Mouse (Mus musculus): ENCODE measurements around the gene Gas2l3. TPM values are rescaled to one million over a fixed set of nuclear protein-coding genes. Genes with fewer than 3 reads are reported as not detected.

Gene Gas2l3
- polyA plus RNA-seq, 1 experiment: 1.9 TPM

DNA sequence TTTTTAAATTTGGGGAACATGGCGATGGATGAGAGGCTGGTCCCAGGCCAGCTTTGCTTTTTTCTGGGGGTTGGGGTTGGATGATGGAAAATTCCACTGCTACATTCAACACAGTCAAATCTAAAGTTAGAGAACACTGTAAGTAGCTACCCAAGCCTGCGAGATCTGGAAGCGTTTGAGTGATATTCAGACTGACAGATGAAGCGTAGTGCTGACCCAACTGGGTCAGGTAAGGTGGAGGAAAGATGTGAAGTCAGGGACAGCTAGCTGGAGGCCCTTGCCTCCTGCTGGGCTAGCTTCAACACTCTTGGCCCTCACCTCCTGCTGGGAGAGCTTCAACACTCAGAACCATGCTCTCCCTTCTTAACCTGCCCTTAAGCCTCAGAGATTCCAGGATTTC lies 38.8 kb downstream of the Gas2l3 start:
- Histone ChIP-seq H3K36me3 (ENCODE audit: control insufficient read depth, insufficient read depth, low read length) (peaks cover 2% of the 10 kb centered on the region; the same call in 1 of the 2 replicates), H3K27ac (ENCODE audit: insufficient read depth, low read depth, low read length) (no peak overlapping the region), H3K27me3 (ENCODE audit: control insufficient read depth, insufficient read depth, low read length) (no peaks in the 10 kb centered on the region), H3K4me1 (ENCODE audit: control insufficient read depth, insufficient read depth, insufficient read length, low read length) (no peaks in the 10 kb centered on the region), H3K4me3 (ENCODE audit: low read depth, low read length) (no peak overlapping the region)
- no peak for TF ChIP-seq CTCF (IDR thresholded peaks at IDR 0.05; ENCODE audit: extremely low read depth, insufficient read length, insufficient replicate concordance, low read depth, low read length)
- WGBS: 84% methylated on average over 4 of the region's 4 CpGs

DNA sequence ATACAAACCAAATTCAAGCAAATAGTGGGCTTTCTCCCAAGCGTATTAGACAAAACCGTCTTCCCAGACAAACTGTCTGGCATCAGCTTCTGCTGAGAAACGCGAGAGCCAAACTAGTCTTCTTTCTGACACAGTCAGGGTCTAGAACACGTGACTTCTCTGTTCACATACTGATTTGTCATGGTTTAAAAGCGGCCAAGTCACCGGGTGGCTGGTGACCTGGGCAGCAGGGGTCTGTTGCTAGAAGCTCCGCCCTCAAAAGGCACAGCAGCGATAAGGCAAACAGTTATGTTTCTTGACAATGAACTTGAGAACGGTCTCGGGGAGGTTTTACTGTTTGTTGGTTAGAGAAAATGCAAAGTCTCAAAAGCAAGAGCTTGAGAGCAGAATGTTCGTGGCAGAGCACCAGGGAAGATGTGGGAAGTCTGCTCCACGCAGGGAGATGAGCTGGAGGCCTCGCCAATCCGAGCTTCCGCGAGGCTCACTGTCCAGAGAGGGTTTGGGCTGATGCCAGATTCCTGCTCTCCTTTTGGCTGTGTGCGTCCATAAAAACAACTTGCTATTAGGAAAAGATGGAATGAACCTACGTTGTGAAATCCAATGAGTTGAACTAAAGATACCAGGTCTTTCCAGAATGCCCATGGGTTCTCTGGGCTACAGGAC lies 43.0 kb downstream of the Gas2l3 start:
- Histone ChIP-seq H3K4me3 (ENCODE audit: low read depth, low read length) (no peak overlapping the region), H3K36me3 (ENCODE audit: control insufficient read depth, insufficient read depth, low read length) (no peaks in the 10 kb centered on the region), H3K27ac (ENCODE audit: insufficient read depth, low read depth, low read length) (no peak overlapping the region), H3K4me1 (ENCODE audit: control insufficient read depth, insufficient read depth, insufficient read length, low read length) (no peaks in the 10 kb centered on the region), H3K27me3 (ENCODE audit: control insufficient read depth, insufficient read depth, low read length) (no peaks in the 10 kb centered on the region)
- TF ChIP-seq POLR2A (IDR thresholded peaks at IDR 0.05; ENCODE audit: low read depth, low read length): no peak
- no peak for TF ChIP-seq CTCF (IDR thresholded peaks at IDR 0.05; ENCODE audit: extremely low read depth, insufficient read length, insufficient replicate concordance, low read depth, low read length)
- WGBS: 86% methylated on average over 19 of the region's 19 CpGs

DNA sequence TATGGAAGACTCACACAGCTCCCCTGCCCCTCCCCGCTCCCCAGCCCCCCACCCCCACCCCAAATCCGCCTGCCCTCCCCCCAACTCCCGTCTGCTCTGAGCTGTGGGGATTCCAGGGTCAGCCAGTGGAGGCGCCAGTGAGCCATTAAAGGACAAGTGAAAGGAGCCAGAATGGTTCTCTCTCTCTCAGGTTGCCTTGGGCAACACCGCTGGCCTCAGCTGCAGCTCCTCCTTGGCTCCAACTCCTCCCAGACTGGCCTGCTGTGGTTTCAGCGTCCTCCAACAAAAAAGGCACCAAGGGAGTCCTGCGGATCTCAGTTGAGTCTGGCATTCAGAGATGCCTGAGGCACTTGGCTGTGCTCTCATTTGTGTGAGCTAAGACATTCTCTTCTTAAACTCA lies 47.9 kb downstream of the Gas2l3 start:
- Histone ChIP-seq H3K27me3 (ENCODE audit: control insufficient read depth, insufficient read depth, low read length) (no peaks in the 10 kb centered on the region), H3K36me3 (ENCODE audit: control insufficient read depth, insufficient read depth, low read length) (no peaks in the 10 kb centered on the region), H3K4me3 (ENCODE audit: low read depth, low read length) (no peak overlapping the region), H3K27ac (ENCODE audit: insufficient read depth, low read depth, low read length) (no peak overlapping the region), H3K4me1 (ENCODE audit: control insufficient read depth, insufficient read depth, insufficient read length, low read length) (no peaks in the 10 kb centered on the region)
- TF ChIP-seq POLR2A (IDR thresholded peaks at IDR 0.05; ENCODE audit: low read depth, low read length): no peak
- peak; percentile 30; the same call in 1 of the 2 replicates for TF ChIP-seq CTCF (IDR thresholded peaks at IDR 0.05; ENCODE audit: extremely low read depth, insufficient read length, insufficient replicate concordance, low read depth, low read length)
- 4% methylated on average over 7 of the region's 7 CpGs for WGBS

DNA sequence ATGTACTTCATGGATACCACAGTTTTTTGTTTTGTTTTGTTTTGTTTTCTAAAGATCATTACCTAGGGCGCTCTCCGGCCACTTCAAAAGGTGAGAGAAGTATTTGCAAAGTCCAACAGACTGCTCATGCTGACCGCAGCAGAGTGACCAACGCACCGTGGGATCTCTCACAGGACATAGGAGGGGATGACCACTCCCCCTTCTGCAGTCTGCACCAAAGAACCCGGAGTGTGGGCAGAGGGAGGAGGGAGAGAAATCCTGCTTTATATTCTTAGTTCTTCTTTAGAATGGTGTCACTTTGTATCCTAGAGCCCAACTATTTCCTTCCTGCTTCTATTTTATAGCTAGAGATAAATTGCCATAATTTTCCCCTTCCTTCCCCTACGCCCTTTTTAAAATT lies 48.4 kb downstream of the Gas2l3 start:
- WGBS: 42% methylated on average over 7 of the region's 7 CpGs
- H3K27ac ChIP-seq (ENCODE audit: insufficient read depth, low read depth, low read length): no peak overlapping the region
- no peaks in the 10 kb centered on the region for H3K27me3 ChIP-seq (ENCODE audit: control insufficient read depth, insufficient read depth, low read length)
- no peaks in the 10 kb centered on the region for H3K36me3 ChIP-seq (ENCODE audit: control insufficient read depth, insufficient read depth, low read length)
- TF ChIP-seq CTCF (IDR thresholded peaks at IDR 0.05; ENCODE audit: extremely low read depth, insufficient read length, insufficient replicate concordance, low read depth, low read length) (no peak), POLR2A (IDR thresholded peaks at IDR 0.05; ENCODE audit: low read depth, low read length) (no peak)
- no peaks in the 10 kb centered on the region for H3K4me1 ChIP-seq (ENCODE audit: control insufficient read depth, insufficient read depth, insufficient read length, low read length)
- H3K4me3 ChIP-seq (ENCODE audit: low read depth, low read length): no peak overlapping the region

DNA sequence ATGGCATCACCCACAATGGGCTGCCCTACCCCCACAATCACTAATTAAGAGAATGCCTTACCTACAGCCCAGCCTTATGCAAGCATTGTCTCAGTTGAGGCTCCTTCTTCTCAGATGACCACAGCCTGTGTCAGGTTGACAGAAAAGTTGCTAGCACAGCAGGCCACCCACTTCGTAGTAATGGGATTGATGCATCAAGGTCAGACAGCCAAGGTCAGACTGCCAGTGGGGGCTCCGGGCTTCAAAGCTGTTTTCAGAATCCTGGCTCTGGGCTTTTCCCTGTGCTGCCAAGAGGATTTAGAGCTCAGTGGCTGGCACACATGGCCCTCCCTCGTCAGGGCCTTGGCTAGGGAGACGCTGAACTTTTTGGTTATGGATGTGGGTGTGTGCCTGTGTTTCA lies 51.1 kb downstream of the Gas2l3 start:
- TF ChIP-seq CTCF (IDR thresholded peaks at IDR 0.05; ENCODE audit: extremely low read depth, insufficient read length, insufficient replicate concordance, low read depth, low read length): no peak
- TF ChIP-seq POLR2A (IDR thresholded peaks at IDR 0.05; ENCODE audit: low read depth, low read length): no peak
- H3K4me1 ChIP-seq (ENCODE audit: control insufficient read depth, insufficient read depth, insufficient read length, low read length): no peaks in the 10 kb centered on the region
- WGBS: 65% methylated on average over 4 of the region's 4 CpGs
- no peaks in the 10 kb centered on the region for H3K36me3 ChIP-seq (ENCODE audit: control insufficient read depth, insufficient read depth, low read length)
- no peaks in the 10 kb centered on the region for H3K27me3 ChIP-seq (ENCODE audit: control insufficient read depth, insufficient read depth, low read length)
- no peak overlapping the region for H3K27ac ChIP-seq (ENCODE audit: insufficient read depth, low read depth, low read length)
- no peak overlapping the region for H3K4me3 ChIP-seq (ENCODE audit: low read depth, low read length)

DNA sequence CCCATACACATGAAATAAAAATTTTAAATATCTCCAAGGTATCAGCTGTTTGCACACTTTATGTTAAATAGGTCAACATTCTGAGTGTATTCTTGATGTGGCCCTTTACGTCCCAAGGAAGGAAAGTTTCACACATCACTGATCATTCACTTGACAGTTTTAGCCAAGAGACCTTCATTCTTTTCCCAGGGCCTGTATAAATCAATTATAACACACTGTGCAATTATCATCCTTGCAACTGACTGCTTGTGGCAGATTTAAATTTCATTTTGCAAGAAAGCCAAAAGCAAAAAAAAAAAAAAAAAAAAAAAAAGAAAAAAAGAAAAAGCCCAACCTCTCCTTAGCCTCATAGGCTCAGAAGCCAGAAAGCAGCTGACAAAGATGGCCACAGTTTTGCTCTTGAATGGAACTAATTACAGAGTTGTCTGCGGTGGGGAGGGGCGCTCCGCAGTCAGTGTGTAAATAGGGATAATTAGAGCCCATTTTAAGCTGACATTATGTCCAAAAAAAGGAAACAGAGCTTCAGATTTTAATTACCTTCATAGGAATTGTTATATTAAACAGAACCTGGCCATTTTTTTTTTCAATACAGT lies 52.1 kb downstream of the Gas2l3 start:
- Histone ChIP-seq H3K27ac (ENCODE audit: insufficient read depth, low read depth, low read length) (no peak overlapping the region), H3K4me1 (ENCODE audit: control insufficient read depth, insufficient read depth, insufficient read length, low read length) (no peaks in the 10 kb centered on the region), H3K4me3 (ENCODE audit: low read depth, low read length) (no peak overlapping the region), H3K27me3 (ENCODE audit: control insufficient read depth, insufficient read depth, low read length) (no peaks in the 10 kb centered on the region), H3K36me3 (ENCODE audit: control insufficient read depth, insufficient read depth, low read length) (no peaks in the 10 kb centered on the region)
- 90% methylated on average over 4 of the region's 4 CpGs for WGBS
- TF ChIP-seq CTCF (IDR thresholded peaks at IDR 0.05; ENCODE audit: extremely low read depth, insufficient read length, insufficient replicate concordance, low read depth, low read length) (no peak), POLR2A (IDR thresholded peaks at IDR 0.05; ENCODE audit: low read depth, low read length) (no peak)

DNA sequence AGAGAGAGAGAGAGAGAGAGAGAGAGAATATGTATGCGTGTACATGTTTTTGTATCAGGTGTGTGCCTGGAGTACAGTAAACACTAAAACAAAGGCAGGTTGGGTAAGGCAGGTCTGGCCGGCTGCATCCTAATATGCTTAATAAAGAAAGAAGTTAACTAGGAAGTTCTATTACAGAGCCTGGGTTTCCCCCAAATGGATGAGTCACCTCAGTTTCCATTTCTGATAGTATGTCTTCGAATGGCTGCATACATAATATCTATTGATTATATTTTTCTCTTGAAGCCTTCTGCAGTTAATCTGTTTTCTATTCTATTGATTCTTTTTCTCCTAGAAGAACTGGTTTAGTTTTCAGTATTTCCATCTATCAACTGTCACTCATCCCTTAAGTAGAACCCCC lies 57.3 kb downstream of the Gas2l3 start:
- no peaks in the 10 kb centered on the region for H3K27me3 ChIP-seq (ENCODE audit: control insufficient read depth, insufficient read depth, low read length)
- no peaks in the 10 kb centered on the region for H3K4me1 ChIP-seq (ENCODE audit: control insufficient read depth, insufficient read depth, insufficient read length, low read length)
- H3K27ac ChIP-seq (ENCODE audit: insufficient read depth, low read depth, low read length): no peak overlapping the region
- TF ChIP-seq POLR2A (IDR thresholded peaks at IDR 0.05; ENCODE audit: low read depth, low read length) (no peak), CTCF (IDR thresholded peaks at IDR 0.05; ENCODE audit: extremely low read depth, insufficient read length, insufficient replicate concordance, low read depth, low read length) (no peak)
- WGBS: 58% methylated on average over 3 of the region's 3 CpGs
- H3K4me3 ChIP-seq (ENCODE audit: low read depth, low read length): no peak overlapping the region
- no peaks in the 10 kb centered on the region for H3K36me3 ChIP-seq (ENCODE audit: control insufficient read depth, insufficient read depth, low read length)
